Mouse (Mus musculus) midbrain, embryonic 13.5 days (tissue): ENCODE results near the gene Umps. TPM values are rescaled to one million over a fixed set of nuclear protein-coding genes. Genes with fewer than 3 reads are reported as not detected.

ENCODE experiments used
- ATAC-seq: fragments of 200-750 bp; cut with Nextera tagmentation; 2 replicates; pipeline ENCODE4 v1.8.0; 2017; ENCODE audit warnings: mild to moderate bottlenecking, moderate TSS enrichment, moderate library complexity
- H3K27ac ChIP-seq: fragments of 300-500 bp; sonication (generic); 2 replicates; pipeline ENCODE4 v1.5.1; 2015; ENCODE audit warnings: inconsistent platforms, mild to moderate bottlenecking, moderate library complexity
- H3K27me3 ChIP-seq: fragments of 300-500 bp; sonication (generic); 2 replicates; pipeline ENCODE4 v1.6.1; 2015; ENCODE audit warnings: mild to moderate bottlenecking, inconsistent platforms
- H3K36me3 ChIP-seq: fragments of 300-500 bp; sonication (generic); 2 replicates; pipeline ENCODE4 v1.6.1; 2015; ENCODE audit warnings: mild to moderate bottlenecking, inconsistent platforms
- H3K4me1 ChIP-seq: fragments of 300-500 bp; sonication (generic); replicated peaks from 2 replicates; pipeline ENCODE4 v1.6.1; 2015; ENCODE audit warnings: inconsistent platforms
- H3K4me2 ChIP-seq: fragments of 300-500 bp; sonication (generic); replicated peaks from 2 replicates; pipeline ENCODE4 v1.6.1; 2015; ENCODE audit warnings: moderate library complexity, mild to moderate bottlenecking, inconsistent platforms
- H3K4me3 ChIP-seq: fragments of 300-500 bp; sonication (generic); replicated peaks from 2 replicates; pipeline ENCODE4 v1.5.1; 2015; ENCODE audit warnings: mild to moderate bottlenecking, inconsistent platforms
- H3K9ac ChIP-seq: fragments of 300-500 bp; sonication (generic); replicated peaks from 2 replicates; pipeline ENCODE4 v1.6.1; 2015; ENCODE audit warnings: mild to moderate bottlenecking, inconsistent platforms
- H3K9me3 ChIP-seq: fragments of 300-500 bp; sonication (generic); 2 replicates; pipeline ENCODE4 v1.6.1; 2016; ENCODE audit warnings: mild to moderate bottlenecking, inconsistent platforms
- WGBS: fragments of 180-500 bp; shearing (Covaris S2); methylation state at CpG from one replicate; pipeline ENCODE4 v1.1.7; 2015; 5-methylcytosine and 5-hydroxymethylcytosine counted together
- polyA plus RNA-seq: library from polyadenylated mRNA; unstranded; fragments of >200 nt; fragmentation: Nextera tagmentation; extraction: Ambion mirVana; gene quantifications from 2 replicates; pipeline ENCODE4 v1.2.1, GENCODE M21; 2015

Gene Umps
- polyA plus RNA-seq, 1 experiment from 2014 or later: 29.3 TPM

DNA sequence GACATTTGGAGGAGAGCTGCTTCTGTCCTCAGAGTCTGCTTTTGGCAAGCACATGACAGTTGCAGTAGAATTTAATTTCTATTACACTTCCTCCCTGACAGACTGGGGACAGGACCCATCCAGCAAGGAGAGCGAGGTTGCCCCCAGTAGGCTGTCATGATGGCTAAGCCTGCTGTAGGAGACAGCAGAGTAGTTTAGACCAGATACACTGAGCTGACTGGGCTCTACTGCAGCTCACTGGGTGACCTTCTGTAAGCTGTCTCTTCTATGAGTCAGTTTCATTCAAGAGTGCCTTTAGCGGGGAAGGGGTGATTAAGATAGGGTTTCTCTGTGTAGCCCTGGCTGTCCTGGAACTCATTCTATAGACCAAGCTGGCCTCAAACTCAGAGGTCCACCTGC, 27.7 kb downstream of the Umps start:
- H3K4me3 ChIP-seq: no peak overlapping the region
- no peak for ATAC-seq
- H3K27ac ChIP-seq: no peak overlapping the region
- peaks cover 27% of the 10 kb centered on the region for H3K4me1 ChIP-seq
- H3K9me3 ChIP-seq: no peaks in the 10 kb centered on the region
- no peaks in the 10 kb centered on the region for H3K27me3 ChIP-seq
- WGBS: 90% methylated on average over 2 of the region's 2 CpGs
- no peaks in the 10 kb centered on the region for H3K36me3 ChIP-seq
- no peak overlapping the region for H3K9ac ChIP-seq
- no peak overlapping the region for H3K4me2 ChIP-seq

DNA sequence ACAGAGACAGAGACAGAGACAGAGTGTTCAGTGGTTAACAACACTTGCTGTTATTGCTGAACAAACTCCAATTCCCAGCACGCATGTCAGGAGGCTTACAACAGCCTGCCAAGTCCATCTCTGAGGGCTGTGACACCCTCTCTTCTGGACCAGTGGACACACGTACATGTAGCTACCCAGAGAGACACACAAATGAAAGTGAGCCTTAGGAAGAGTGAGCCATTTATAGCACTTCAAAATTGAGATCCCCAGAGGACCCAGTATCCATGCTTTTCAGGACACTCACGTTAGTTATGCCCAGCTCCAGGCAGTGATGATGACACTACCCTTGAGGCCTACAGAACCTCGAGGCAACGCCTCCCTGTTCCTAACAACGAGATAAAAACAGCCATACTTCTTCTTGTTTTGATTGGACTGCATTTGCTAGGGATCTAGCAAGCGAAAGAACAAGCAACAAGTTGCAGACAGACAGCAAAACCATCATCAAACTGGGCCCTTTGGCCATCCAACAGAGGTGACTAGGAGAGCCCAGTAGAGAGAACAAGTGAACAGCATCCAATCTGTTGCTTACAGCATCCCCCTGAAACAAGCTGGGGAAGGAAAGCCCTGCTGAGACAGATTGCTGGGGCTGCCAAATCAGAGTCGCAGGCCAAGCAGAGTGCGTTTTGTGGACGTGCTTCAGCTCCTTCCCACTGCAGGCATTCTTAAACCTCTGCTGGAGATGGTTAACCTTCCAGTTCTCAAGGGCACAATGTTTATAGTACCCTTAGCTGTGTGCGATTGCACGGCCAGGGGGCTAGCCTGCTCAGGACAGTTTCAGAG, 28.3 kb downstream of the Umps start:
- H3K4me1 ChIP-seq: peaks cover 28% of the 10 kb centered on the region

GRCm38 (mm10) chr16:33937567-33937966, 29.3 kb downstream of the Umps start:
- Histone ChIP-seq H3K4me1 (peaks cover 27% of the 10 kb centered on the region), H3K9ac (no peak overlapping the region), H3K4me2 (no peak overlapping the region), H3K27ac (no peak overlapping the region), H3K9me3 (no peaks in the 10 kb centered on the region), H3K27me3 (0 out of 2 replicates have a peak, but pooled peaks cover 2% of the 10 kb centered on the region), H3K4me3 (no peak overlapping the region), H3K36me3 (no peaks in the 10 kb centered on the region)
- ATAC-seq: no peak
- WGBS: 87% methylated on average over 8 of the region's 8 CpGs

More for the DNA sequence above, 28.3 kb downstream of the Umps start:
- Histone ChIP-seq H3K9ac (no peak overlapping the region), H3K9me3 (no peaks in the 10 kb centered on the region), H3K4me3 (no peak overlapping the region), H3K36me3 (no peaks in the 10 kb centered on the region), H3K4me2 (no peak overlapping the region), H3K27me3 (no peaks in the 10 kb centered on the region), H3K27ac (no peak overlapping the region)
- no peak for ATAC-seq
- 77% methylated on average over 12 of the region's 12 CpGs for WGBS

- Histone ChIP-seq H3K9ac (no peak overlapping the region), H3K4me3 (no peak overlapping the region), H3K4me1 (peaks cover 20% of the 10 kb centered on the region), H3K36me3 (no peaks in the 10 kb centered on the region), H3K27me3 (0 out of 2 replicates have a peak, but pooled peaks cover 4% of the 10 kb centered on the region), H3K9me3 (no peaks in the 10 kb centered on the region), H3K27ac (no peak overlapping the region), H3K4me2 (no peak overlapping the region)
- WGBS: 89% methylated on average over 4 of the region's 4 CpGs
- ATAC-seq: no peak
These were observed 30.0 kb downstream of the Umps start for GRCm38 (mm10) chr16:33936885-33937284.

DNA sequence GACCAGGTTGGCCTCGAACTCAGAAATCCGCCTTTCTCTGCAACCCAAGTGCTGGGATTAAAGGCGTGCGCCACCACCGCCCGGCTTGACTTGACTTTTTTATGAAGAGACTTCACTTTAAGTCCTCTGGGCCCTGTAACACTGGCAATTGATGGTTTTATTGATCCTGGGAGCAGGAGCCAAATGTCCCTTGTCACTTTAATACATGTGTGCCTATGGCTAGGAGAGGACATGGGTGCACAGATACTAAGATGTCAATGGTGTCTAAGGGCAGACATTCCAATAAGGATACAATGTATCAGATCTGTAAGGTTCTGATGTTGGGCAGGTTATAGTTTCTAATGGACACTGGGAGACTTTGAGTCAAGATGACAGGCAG, 31.4 kb downstream of the Umps start:
- H3K36me3 ChIP-seq: no peaks in the 10 kb centered on the region
- H3K9ac ChIP-seq: no peak overlapping the region
- no peak overlapping the region for H3K27ac ChIP-seq
- no peaks in the 10 kb centered on the region for H3K9me3 ChIP-seq
- WGBS: 93% methylated on average over 6 of the region's 6 CpGs
- 0 out of 2 replicates have a peak, but pooled peaks cover 4% of the 10 kb centered on the region for H3K27me3 ChIP-seq
- no peak overlapping the region for H3K4me3 ChIP-seq
- no peak for ATAC-seq
- H3K4me1 ChIP-seq: peaks cover 9% of the 10 kb centered on the region
- H3K4me2 ChIP-seq: no peak overlapping the region

GRCm38 (mm10) chr16:33934701-33935406, 32.0 kb downstream of the Umps start:
- no peaks in the 10 kb centered on the region for H3K36me3 ChIP-seq
- H3K27me3 ChIP-seq: 0 out of 2 replicates have a peak, but pooled peaks cover 4% of the 10 kb centered on the region
- ATAC-seq: peak; percentile 55
- no peak overlapping the region for H3K4me3 ChIP-seq
- 68% methylated on average over 5 of the region's 5 CpGs for WGBS
- no peak overlapping the region for H3K4me2 ChIP-seq
- peak overlapping the region; percentile 32; the same call in 1 of the 2 replicates for H3K27ac ChIP-seq
- no peaks in the 10 kb centered on the region for H3K9me3 ChIP-seq
- H3K9ac ChIP-seq: 0 out of 2 replicates have a peak overlapping the region, but pooled peaks have one; percentile 8
- peaks cover 9% of the 10 kb centered on the region for H3K4me1 ChIP-seq

- ATAC-seq: no peak
- Histone ChIP-seq H3K9me3 (no peaks in the 10 kb centered on the region), H3K36me3 (no peaks in the 10 kb centered on the region), H3K4me2 (no peak overlapping the region), H3K27me3 (0 out of 2 replicates have a peak, but pooled peaks cover 4% of the 10 kb centered on the region), H3K9ac (no peak overlapping the region), H3K27ac (no peak overlapping the region), H3K4me1 (peaks cover 14% of the 10 kb centered on the region), H3K4me3 (no peak overlapping the region)
- 96% methylated on average over 11 of the region's 11 CpGs for WGBS
These were observed 33.4 kb downstream of the Umps start for GRCm38 (mm10) chr16:33933411-33933810.

DNA sequence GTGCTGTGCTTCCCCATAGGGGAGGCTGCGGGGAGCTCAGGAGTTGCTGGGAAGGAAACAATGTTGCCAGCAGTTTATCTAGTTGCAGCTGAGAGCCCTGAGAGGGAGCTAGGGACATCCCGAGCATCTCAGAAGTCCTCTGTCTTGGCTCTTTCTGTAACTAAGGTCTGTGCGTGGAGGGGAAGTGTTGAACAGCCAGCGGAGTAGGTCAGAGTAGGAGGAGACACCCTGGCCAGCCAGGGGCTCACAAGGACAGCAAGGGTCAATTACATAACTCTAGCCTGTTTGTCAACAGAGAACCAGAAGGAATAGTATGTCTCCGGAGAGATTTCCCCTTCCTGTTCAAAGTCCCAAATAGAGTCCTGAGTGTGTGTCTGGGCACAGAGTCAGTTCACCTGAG, 34.7 kb downstream of the Umps start:
- Histone ChIP-seq H3K9ac (no peak overlapping the region), H3K4me1 (peaks cover 14% of the 10 kb centered on the region), H3K4me2 (no peak overlapping the region), H3K36me3 (no peaks in the 10 kb centered on the region), H3K4me3 (no peak overlapping the region), H3K27me3 (0 out of 2 replicates have a peak, but pooled peaks cover 4% of the 10 kb centered on the region), H3K9me3 (no peaks in the 10 kb centered on the region), H3K27ac (no peak overlapping the region)
- ATAC-seq: no peak
- 53% methylated on average over 5 of the region's 5 CpGs for WGBS

DNA sequence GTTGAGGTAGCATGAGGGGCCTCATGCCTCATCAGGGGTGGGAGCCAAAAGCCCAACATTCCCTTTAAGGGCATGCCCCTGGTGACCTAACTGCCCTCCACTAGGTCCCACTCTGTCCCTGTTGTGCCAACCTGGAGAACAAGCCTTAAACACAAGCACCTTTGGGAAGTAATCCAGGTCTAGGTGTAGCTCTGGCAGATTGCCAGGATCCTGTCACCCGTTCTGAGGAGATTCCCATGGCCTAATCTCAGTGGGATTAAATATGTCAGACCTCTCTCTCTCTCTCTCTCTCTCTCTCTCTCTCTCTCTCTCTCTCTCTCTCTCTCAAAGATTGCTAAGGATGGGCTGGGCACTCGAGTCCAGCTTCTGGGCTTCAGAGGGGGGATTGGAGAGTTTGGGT, 35.2 kb downstream of the Umps start:
- no peak overlapping the region for H3K4me2 ChIP-seq
- no peak overlapping the region for H3K4me3 ChIP-seq
- H3K4me1 ChIP-seq: peaks cover 14% of the 10 kb centered on the region
- no peaks in the 10 kb centered on the region for H3K36me3 ChIP-seq
- WGBS: 51% methylated on average over 2 of the region's 2 CpGs
- H3K27ac ChIP-seq: no peak overlapping the region
- no peak overlapping the region for H3K9ac ChIP-seq
- no peaks in the 10 kb centered on the region for H3K9me3 ChIP-seq
- H3K27me3 ChIP-seq: 0 out of 2 replicates have a peak, but pooled peaks cover 4% of the 10 kb centered on the region
- no peak for ATAC-seq

GRCm38 (mm10) chr16:33930785-33931184, 36.1 kb downstream of the Umps start:
- no peaks in the 10 kb centered on the region for H3K36me3 ChIP-seq
- no peak overlapping the region for H3K4me2 ChIP-seq
- H3K27ac ChIP-seq: no peak overlapping the region
- H3K4me3 ChIP-seq: no peak overlapping the region
- H3K4me1 ChIP-seq: peaks cover 14% of the 10 kb centered on the region
- H3K9ac ChIP-seq: no peak overlapping the region
- no peak for ATAC-seq
- H3K9me3 ChIP-seq: no peaks in the 10 kb centered on the region
- 0 out of 2 replicates have a peak, but pooled peaks cover 4% of the 10 kb centered on the region for H3K27me3 ChIP-seq
- WGBS: 90% methylated on average over 6 of the region's 6 CpGs

- 0 out of 2 replicates have a peak, but pooled peaks cover 4% of the 10 kb centered on the region for H3K27me3 ChIP-seq
- 0 out of 2 replicates have a peak, but pooled peaks cover 5% of the 10 kb centered on the region for H3K4me1 ChIP-seq
- ATAC-seq: no peak
- no peak overlapping the region for H3K4me2 ChIP-seq
- no peaks in the 10 kb centered on the region for H3K36me3 ChIP-seq
- H3K9ac ChIP-seq: no peak overlapping the region
- H3K9me3 ChIP-seq: no peaks in the 10 kb centered on the region
- WGBS: 85% methylated on average over 9 of the region's 9 CpGs
- no peak overlapping the region for H3K27ac ChIP-seq
- no peak overlapping the region for H3K4me3 ChIP-seq
These were observed 37.9 kb downstream of the Umps start for GRCm38 (mm10) chr16:33928788-33929462.
